Mouse (Mus musculus): Measurements from ENCODE around the gene Smo. TPM values are rescaled to one million over a fixed set of nuclear protein-coding genes. Genes with fewer than 3 reads are reported as not detected.

Smo gene
- total RNA-seq (2023): 1.8 TPM

DNA sequence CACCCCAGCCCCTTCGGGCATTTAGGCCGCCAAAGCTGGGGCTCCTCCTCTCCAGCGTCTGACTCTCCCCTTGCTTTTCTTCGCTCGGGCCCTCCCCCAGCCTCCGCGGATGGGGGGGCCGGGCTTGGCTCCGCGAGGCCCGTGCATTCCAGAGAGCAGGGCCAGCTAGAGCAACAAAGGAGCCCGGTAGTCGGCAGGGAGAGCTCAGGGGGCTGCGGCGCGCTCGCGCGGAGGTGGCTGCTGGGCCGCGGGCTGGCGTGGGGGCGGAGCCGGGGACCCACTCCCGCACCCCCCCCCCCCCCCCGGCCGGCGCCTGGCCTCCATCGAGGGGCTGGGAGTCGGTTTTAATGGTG, at the start of gene Smo:
Smo (plus strand) TSS at position 168 of the 353 bp plus-strand sequence.

GRCm38 (mm10) chr6:29693953-29694352, 41.4 kb upstream of the Smo start, which contains the start of gene Tspan33:
Gene Tspan33 (plus strand): TSS chr6:29694222.

DNA sequence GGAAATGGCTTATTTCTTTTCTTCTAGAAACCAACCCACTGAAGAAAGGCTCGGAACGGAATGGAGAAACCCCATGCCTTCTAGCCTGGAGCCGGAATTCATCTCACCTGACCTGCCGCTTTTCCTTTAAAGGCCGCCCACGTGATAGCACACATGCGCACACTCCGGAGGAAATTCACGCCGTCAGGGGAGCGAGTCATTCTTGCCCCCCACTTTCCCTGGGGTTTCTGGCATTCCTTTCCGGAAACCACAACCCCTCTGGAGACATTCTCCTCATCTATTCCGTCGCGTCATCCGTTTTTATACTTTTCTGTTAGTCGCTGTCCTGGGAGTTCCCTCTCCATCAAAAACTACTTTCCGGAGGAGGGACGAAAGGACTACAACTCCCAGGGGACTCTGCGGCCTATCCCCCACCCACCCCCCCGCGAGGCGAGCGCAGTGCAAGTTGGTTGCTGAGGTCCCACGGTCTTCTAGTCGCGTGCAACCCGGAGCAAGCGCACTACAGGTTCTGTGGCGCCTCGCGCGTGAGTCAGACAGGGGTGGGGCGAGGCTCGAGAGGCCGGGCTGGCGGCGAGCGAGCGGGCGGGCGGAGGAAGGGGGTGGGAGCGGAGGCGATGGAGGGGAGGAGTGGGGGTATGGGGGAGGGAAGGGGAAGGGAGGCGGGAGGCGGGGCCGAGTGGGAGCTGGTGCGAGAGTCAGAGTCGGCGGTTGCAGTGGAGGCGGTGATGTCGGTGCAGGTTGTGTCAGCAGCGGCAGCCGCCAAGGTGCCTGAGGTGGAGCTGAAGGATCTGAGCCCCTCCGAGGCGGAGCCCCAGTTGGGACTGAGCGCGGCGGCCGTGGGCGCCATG, 32.7 kb downstream of the Smo start, which contains the start of gene Ahcyl2:
Ahcyl2 (plus strand) TSS at position 199 of the 848 bp plus-strand sequence.

Other genes with a start within 250 kb of the Smo start
- gene Kcp, start 227.6 kb upstream of the Smo start, total RNA-seq (2023): not detected
- 10.6 TPM for gene Irf5, start 208.9 kb upstream of the Smo start, total RNA-seq (2023)
- gene Tnpo3, start 125.6 kb upstream of the Smo start, total RNA-seq (2023): 112 TPM
- 0.59 TPM for gene Tspan33, start 41.3 kb upstream of the Smo start, total RNA-seq (2023)
- gene Ahcyl2, start 32.5 kb downstream of the Smo start, total RNA-seq (2023): 81.4 TPM
- not detected for gene Strip2, start 181.5 kb downstream of the Smo start, total RNA-seq (2023)

All from CD4-positive naive resting alpha-beta T cell, adult 57 days (primary cell).